Mouse (Mus musculus) ovary, adult 18-20 months (tissue): ENCODE results near the gene Specc1.

Experiments used
- DNase-seq: peaks from one replicate; pipeline ENCODE4 v3.0.0; 2022; ENCODE audit warnings: low spot score, mixed read lengths

Specc1 gene

GRCm38 (mm10) chr11:62015071-62015654 is 58.6 kb downstream of the Specc1 start:
- no peak for DNase-seq

GRCm38 (mm10) chr11:62016985-62017384 is 60.4 kb downstream of the Specc1 start:
- DNase-seq, result no peak

- DNase-seq, result no peak
Observed at GRCm38 (mm10) chr11:62018315-62019205, 62.0 kb downstream of the Specc1 start.

GRCm38 (mm10) chr11:62019857-62020256 is 63.3 kb downstream of the Specc1 start:
- DNase-seq, result no peak

GRCm38 (mm10) chr11:62020898-62021297 is 64.3 kb downstream of the Specc1 start:
- DNase-seq, result no peak

- no peak for DNase-seq
Observed at GRCm38 (mm10) chr11:62022105-62022504, 65.5 kb downstream of the Specc1 start.

- no peak for DNase-seq
Observed at GRCm38 (mm10) chr11:62022718-62023493, 66.3 kb downstream of the Specc1 start.

- no peak for DNase-seq
Observed at GRCm38 (mm10) chr11:62023494-62024233, 67.1 kb downstream of the Specc1 start.

- DNase-seq, result no peak
Observed at GRCm38 (mm10) chr11:62024234-62024601, 67.7 kb downstream of the Specc1 start.

GRCm38 (mm10) chr11:62024952-62025351 is 68.4 kb downstream of the Specc1 start:
- DNase-seq, result no peak

GRCm38 (mm10) chr11:62025770-62026169 is 69.2 kb downstream of the Specc1 start:
- no peak for DNase-seq

- DNase-seq, result no peak
Observed at GRCm38 (mm10) chr11:62026345-62026815, 69.8 kb downstream of the Specc1 start.

GRCm38 (mm10) chr11:62027271-62027670 is 70.7 kb downstream of the Specc1 start:
- DNase-seq, result no peak

GRCm38 (mm10) chr11:62027705-62028104 is 71.1 kb downstream of the Specc1 start:
- no peak for DNase-seq

GRCm38 (mm10) chr11:62029171-62029570 is 72.6 kb downstream of the Specc1 start:
- no peak for DNase-seq

- DNase-seq, result no peak
Observed at GRCm38 (mm10) chr11:62034564-62034963, 78.0 kb downstream of the Specc1 start.

- no peak for DNase-seq
Observed at GRCm38 (mm10) chr11:62035220-62035619, 78.7 kb downstream of the Specc1 start.

GRCm38 (mm10) chr11:62040122-62040521 is 83.6 kb downstream of the Specc1 start:
- no peak for DNase-seq

- no peak for DNase-seq
Observed at GRCm38 (mm10) chr11:62044627-62045026, 88.1 kb downstream of the Specc1 start.

- DNase-seq, result no peak
Observed at GRCm38 (mm10) chr11:62045964-62046363, 89.4 kb downstream of the Specc1 start.

GRCm38 (mm10) chr11:62047817-62048640 is 91.5 kb downstream of the Specc1 start:
- DNase-seq, result peak; percentile 26
